Mouse (Mus musculus) adrenal gland, postnatal 10 days (tissue): ENCODE data around the gene Srp14. TPM values are rescaled to one million over a fixed set of nuclear protein-coding genes. Genes with fewer than 3 reads are reported as not detected.

Experiments
- DNase-seq: peaks from one replicate; pipeline ENCODE4 v3.0.0; 2021; ENCODE audit warnings: mixed read lengths
- long read RNA-seq, 2 experiments: library from polyadenylated mRNA; stranded (forward); transcript quantifications; one replicate each; pipeline ENCODE4 v2.0.0; 2021
- total RNA-seq, 2 experiments: library from RNA; stranded (reverse); gene quantifications; 2 replicates each; pipeline ENCODE4 v1.2.3; 2021

Srp14 gene
- 100 to 1,000 TPM; 139 to 146 TPM for total RNA-seq
- long read RNA-seq, experiment 1, transcript Srp14-201 (5 exons, 798 nt), result major isoform, 171 of 182 reads
- long read RNA-seq, experiment 1, partial matches to known transcripts, result 11 of 182 reads
- long read RNA-seq, experiment 1, other reads (novel, unspliced or antisense), result 0 of 182 reads
- long read RNA-seq, experiment 2, transcript Srp14-201 (5 exons, 798 nt), result major isoform, 120 of 136 reads
- long read RNA-seq, experiment 2, partial matches to known transcripts, result 14 of 136 reads
- long read RNA-seq, experiment 2, other reads (novel, unspliced or antisense), result 2 of 136 reads

DNA sequence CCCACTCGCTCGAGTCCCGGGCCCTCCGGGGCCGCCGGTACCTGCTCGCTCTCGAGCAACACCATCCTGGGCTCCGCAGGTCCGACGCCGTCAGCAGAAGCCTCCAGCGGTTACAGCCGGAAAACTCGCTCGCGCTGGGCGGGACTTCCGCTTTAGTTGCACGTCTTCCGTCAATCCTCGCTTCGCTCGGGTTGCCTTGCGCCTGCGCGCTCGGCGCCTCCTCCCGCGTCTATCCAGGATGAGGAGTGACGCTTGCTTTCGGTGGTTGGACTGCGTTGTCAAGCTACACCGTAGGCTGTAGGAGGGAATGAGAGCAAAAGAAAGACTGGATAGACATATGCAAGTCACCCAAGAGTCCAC lies at the start of gene Srp14:
Gene Srp14 (minus strand): TSS at position 162 of the 360 bp plus-strand sequence.
- DNase-seq, result peak; percentile 95

DNA sequence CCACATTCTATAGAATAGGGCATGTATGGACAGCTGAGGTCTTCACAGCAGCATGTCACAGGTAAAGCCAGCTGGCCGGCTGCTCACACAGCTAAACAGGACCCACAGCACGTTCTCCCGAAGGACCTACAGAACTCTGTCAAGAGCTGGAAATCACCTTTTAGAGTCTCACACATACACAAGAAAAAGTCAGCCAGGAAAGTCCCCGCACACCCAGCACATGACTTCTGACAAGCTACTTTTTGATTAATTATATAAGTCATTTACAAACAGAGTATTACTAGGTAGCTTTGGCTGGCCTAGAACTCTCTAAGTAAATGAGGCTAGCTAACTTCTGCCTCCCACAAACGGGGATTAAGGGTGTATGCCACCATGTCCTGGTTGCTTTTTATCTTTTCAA lies 47.0 kb upstream of the Srp14 start:
- no peak for DNase-seq

GRCm38 (mm10) chr2:118524811-118525210 lies 45.3 kb upstream of the Srp14 start:
- no peak for DNase-seq

GRCm38 (mm10) chr2:118523163-118523730 lies 43.7 kb upstream of the Srp14 start:
- DNase-seq, result no peak

DNA sequence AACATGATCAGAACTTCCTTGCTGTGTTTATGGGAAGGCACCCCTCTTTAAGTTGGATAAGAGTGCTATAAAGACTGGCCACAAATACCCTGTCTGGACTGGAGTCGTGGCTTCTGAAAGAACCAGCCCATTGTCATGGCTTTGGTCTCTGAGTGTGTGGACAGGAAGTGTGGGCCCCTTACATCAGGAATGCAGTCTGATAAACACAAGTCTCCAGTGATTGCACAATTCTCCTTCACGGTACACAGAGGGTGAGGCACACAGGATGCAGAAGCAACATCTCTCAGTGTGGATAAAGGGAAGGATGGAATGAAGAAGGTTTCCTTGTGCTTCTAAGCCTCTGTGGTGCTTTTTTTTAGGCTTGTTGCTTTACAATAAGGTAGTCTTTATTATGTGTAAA lies 42.8 kb upstream of the Srp14 start:
- no peak for DNase-seq

- peak; percentile 54 for DNase-seq
These were observed 40.8 kb upstream of the Srp14 start for GRCm38 (mm10) chr2:118520042-118520933.

GRCm38 (mm10) chr2:118512418-118513377 lies 33.2 kb upstream of the Srp14 start:
- DNase-seq, result no peak

- DNase-seq, result peak; percentile 43
These were observed 32.4 kb upstream of the Srp14 start for GRCm38 (mm10) chr2:118511779-118512417.

DNA sequence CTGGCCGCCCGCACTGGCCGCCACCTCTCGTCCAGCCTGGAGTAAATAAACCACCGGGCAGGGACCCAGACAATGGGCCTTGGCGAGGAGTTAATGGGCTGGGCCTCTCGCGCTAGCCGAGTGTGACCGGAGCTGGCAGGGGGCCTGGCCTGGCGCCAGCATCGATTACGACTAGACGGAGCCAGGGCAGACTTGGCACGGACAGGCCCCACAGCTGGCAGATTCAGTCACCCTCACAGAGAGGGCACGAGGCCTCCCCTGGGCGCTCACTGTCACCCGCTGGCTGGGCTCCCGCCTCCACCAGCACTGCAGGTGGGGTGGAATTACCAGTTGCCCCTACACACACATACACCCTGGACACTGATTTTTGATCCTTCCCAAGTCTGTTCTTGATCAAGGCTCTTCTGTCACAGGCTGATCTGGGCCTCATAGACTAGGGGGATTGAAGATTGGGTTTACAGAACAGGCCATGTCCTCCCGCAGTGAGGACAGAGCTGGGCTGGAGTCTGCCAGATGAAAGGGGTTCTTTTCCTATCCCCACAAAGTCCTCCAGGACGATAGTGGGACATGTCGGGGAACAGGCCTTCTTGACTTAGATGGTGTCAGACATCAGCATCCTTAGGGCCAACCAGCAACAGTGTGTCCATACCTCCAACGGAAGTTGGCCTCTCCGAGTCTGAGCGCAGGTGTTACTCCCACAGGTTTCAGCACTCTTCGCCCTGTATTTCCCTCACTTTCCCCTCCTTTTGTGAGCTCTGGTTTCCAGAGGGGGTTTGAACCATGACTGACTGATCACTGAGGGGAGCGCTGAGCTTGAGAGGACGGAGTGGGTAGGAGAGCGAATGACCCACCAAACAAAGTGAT lies 31.2 kb upstream of the Srp14 start:
- DNase-seq, result peak; percentile 98

GRCm38 (mm10) chr2:118509688-118510446 lies 30.4 kb upstream of the Srp14 start:
- DNase-seq, result no peak

- no peak for DNase-seq
These were observed 27.6 kb upstream of the Srp14 start for GRCm38 (mm10) chr2:118507126-118507525.

DNA sequence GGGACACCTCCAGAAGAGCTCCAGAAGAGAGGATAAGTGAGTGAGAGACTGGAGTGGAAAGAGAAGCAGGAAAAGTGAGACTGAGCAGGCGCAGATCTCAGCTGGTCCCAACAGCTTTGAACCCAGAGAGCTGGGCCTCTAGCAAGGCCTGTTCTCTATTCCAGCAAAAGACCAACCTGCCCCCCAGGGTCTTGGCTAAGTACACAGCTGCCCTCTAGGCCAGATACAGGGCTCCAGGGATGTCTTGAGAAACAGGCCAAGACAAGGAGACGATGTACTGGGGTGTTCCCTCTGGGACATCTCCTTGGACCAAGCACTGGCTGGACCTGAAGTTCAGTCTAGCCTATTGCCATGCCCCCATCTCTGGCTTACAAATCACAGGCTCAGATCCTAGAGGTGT lies 20.7 kb upstream of the Srp14 start:
- DNase-seq, result peak; percentile 56

GRCm38 (mm10) chr2:118499135-118499961 lies 19.8 kb upstream of the Srp14 start:
- DNase-seq, result peak; percentile 63

GRCm38 (mm10) chr2:118498476-118498875 lies 19.0 kb upstream of the Srp14 start:
- no peak for DNase-seq

- no peak for DNase-seq
These were observed 18.4 kb upstream of the Srp14 start for GRCm38 (mm10) chr2:118497890-118498289.

DNA sequence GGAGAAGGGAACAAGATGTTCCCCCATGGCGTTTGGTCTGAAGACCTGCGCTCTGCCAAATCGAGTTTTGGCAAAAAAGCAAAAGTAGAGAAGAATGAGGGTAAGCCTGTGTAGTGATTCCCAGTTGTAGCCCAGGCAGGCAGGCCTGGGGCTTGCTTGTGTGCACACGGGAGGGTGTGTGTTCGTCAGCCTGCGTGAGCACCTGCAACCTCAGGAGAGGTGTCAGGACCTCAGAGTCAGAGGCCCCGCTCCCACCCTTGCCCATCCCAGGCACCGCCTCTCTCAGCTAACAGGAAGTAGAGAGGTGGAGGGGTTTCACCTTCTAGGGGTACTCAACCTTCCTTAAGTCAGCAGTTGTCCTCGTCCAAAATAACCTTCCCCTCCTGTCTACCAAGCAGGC lies 15.5 kb upstream of the Srp14 start:
- no peak for DNase-seq

- no peak for DNase-seq
These were observed 12.4 kb upstream of the Srp14 start for GRCm38 (mm10) chr2:118491741-118492395.

DNA sequence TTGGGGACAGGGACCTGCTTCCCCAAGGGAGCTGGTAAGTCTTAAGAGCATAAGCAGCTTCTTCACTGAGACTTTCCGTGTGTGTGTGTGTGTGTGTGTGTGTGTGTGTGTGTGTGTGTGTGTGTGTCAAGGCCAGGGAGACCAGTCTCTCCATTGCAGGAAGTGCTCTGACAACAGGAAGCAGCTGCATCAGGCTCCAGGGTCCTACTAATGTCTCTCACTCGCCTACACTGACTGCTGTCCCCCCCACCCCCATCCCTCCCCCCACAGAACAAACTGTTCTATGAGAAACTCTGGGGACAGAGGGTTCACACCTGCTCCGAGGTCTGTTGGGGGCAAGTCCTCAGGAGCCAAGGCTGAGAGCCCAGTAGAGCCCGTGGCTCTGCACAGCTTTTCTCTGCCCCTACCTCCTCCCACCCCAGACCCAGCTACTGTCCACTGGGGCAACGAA lies 11.8 kb upstream of the Srp14 start:
- peak; percentile 56 for DNase-seq
